Mouse (Mus musculus) kidney, adult 2 months (tissue): Measurements from ENCODE around the gene Slc25a40. TPM values are rescaled to one million over a fixed set of nuclear protein-coding genes. Genes with fewer than 3 reads are reported as not detected.

Source experiments
- DNase-seq: peaks from one replicate; pipeline ENCODE4 v3.0.0; 2021
- H3K27ac ChIP-seq: fragments of 200-500 bp; 2 replicates; pipeline ENCODE4 v1.5.1; 2012; ENCODE audit warnings: low read depth, low read length, control low read depth, inconsistent platforms; ENCODE audit not compliant: insufficient read depth
- H3K27me3 ChIP-seq: fragments of 200-500 bp; replicated peaks from 2 replicates; pipeline ENCODE4 v1.6.1; 2012; ENCODE audit warnings: mild to moderate bottlenecking, moderate library complexity, low read length, inconsistent platforms; ENCODE audit not compliant: control insufficient read depth, insufficient read depth
- H3K36me3 ChIP-seq: fragments of 200-500 bp; 2 replicates; pipeline ENCODE4 v1.6.1; 2012; ENCODE audit warnings: mild to moderate bottlenecking, moderate library complexity, low read length, inconsistent platforms; ENCODE audit not compliant: control insufficient read depth, insufficient read depth
- H3K4me1 ChIP-seq: fragments of 200-500 bp; 2 replicates; pipeline ENCODE4 v1.6.1; 2011; ENCODE audit warnings: low read length; ENCODE audit not compliant: control insufficient read depth, insufficient read depth
- H3K4me3 ChIP-seq: fragments of 200-500 bp; 2 replicates; pipeline ENCODE4 v1.5.1; 2011; ENCODE audit warnings: mild to moderate bottlenecking, low read depth, low read length, control low read depth; ENCODE audit not compliant: insufficient read depth
- CTCF ChIP-seq: fragments of 200-500 bp; conservative IDR thresholded peaks from 2 replicates; pipeline ENCODE4 v1.5.1; 2011; ENCODE audit warnings: low read depth, mild to moderate bottlenecking, control low read depth, low read length, moderate library complexity, mixed read lengths; ENCODE audit not compliant: insufficient read depth, insufficient read length
- POLR2A ChIP-seq: fragments of 200-500 bp; IDR thresholded peaks from one replicate; pipeline ENCODE4 v1.6.1; 2011; ENCODE audit warnings: low read depth, low read length, control low read depth
- WGBS: fragments of 180-500 bp; shearing (Covaris S2); methylation state at CpG from one replicate; pipeline ENCODE4 v1.1.7; 2018; 5-methylcytosine and 5-hydroxymethylcytosine counted together
- polyA plus RNA-seq: library from polyadenylated mRNA; depleted of rRNA; stranded (reverse); fragments of >200 nt; gene quantifications from 2 replicates; pipeline ENCODE4 v1.2.3, GENCODE M21; 2012; rRNA removed

The Slc25a40 gene
- polyA plus RNA-seq, 1 experiment, result 2.2 TPM

- TF ChIP-seq POLR2A, result no peak
- no peak for TF ChIP-seq CTCF
- DNase-seq, result peak; percentile 21
- Histone ChIP-seq H3K27me3 (no peaks in the 10 kb centered on the region), H3K4me3 (no peak overlapping the region), H3K27ac (no peak overlapping the region), H3K36me3 (no peaks in the 10 kb centered on the region), H3K4me1 (no peaks in the 10 kb centered on the region)
- 41% methylated on average over 6 of the region's 6 CpGs for WGBS
Observed at GRCm38 (mm10) chr5:8489471-8490110, 66.9 kb downstream of the Slc25a40 start.

- Histone ChIP-seq H3K4me1 (no peaks in the 10 kb centered on the region), H3K27me3 (no peaks in the 10 kb centered on the region), H3K27ac (no peak overlapping the region), H3K36me3 (no peaks in the 10 kb centered on the region), H3K4me3 (no peak overlapping the region)
- WGBS, result 71% methylated on average over 4 of the region's 4 CpGs
- TF ChIP-seq CTCF (no peak), POLR2A (no peak)
- no peak for DNase-seq
Observed at GRCm38 (mm10) chr5:8491778-8492177, 69.1 kb downstream of the Slc25a40 start.

Other genes with a start within 250 kb of the Slc25a40 start
- 1.3 and 1.5 TPM in 2 replicates for gene Adam22, start 54.7 kb upstream of the Slc25a40 start, polyA plus RNA-seq
- 0.72 and 1.1 TPM in 2 replicates for gene Dbf4, start 134 bp upstream of the Slc25a40 start, polyA plus RNA-seq
- gene Rundc3b, start 200.1 kb downstream of the Slc25a40 start, polyA plus RNA-seq, result 0.23 and 0.53 TPM in 2 replicates
- 4.8 and 4.9 TPM in 2 replicates for gene Abcb1a, start 237.2 kb downstream of the Slc25a40 start, polyA plus RNA-seq